Mouse (Mus musculus) lung, embryonic 16.5 days (tissue): Measurements from ENCODE around the gene Psph. TPM values are rescaled to one million over a fixed set of nuclear protein-coding genes. Genes with fewer than 3 reads are reported as not detected.

Experiments
- ATAC-seq: fragments of 200-750 bp; cut with Nextera tagmentation; 2 replicates; pipeline ENCODE4 v1.8.0; 2017; ENCODE audit warnings: low read depth, mild to moderate bottlenecking, moderate library complexity
- H3K27ac ChIP-seq: fragments of 300-500 bp; sonication (generic); 2 replicates; pipeline ENCODE4 v1.5.1; 2014; ENCODE audit warnings: mild to moderate bottlenecking, control low read depth, low read length
- H3K27me3 ChIP-seq: fragments of 300-500 bp; sonication (generic); 2 replicates; pipeline ENCODE4 v1.6.1; 2014; ENCODE audit warnings: low read depth, low read length, mixed read lengths; ENCODE audit not compliant: control insufficient read depth, insufficient read depth
- H3K36me3 ChIP-seq: fragments of 300-500 bp; sonication (generic); 2 replicates; pipeline ENCODE4 v1.6.1; 2014; ENCODE audit warnings: low read length; ENCODE audit not compliant: control insufficient read depth, insufficient read depth
- H3K4me1 ChIP-seq: fragments of 300-500 bp; sonication (generic); replicated peaks from 2 replicates; pipeline ENCODE4 v1.6.1; 2014; ENCODE audit warnings: low read length, mixed read lengths; ENCODE audit not compliant: control insufficient read depth, insufficient read depth
- H3K4me2 ChIP-seq: fragments of 300-500 bp; sonication (generic); 2 replicates; pipeline ENCODE4 v1.6.1; 2014; ENCODE audit warnings: low read depth, low read length, control low read depth
- H3K4me3 ChIP-seq: fragments of 300-500 bp; sonication (generic); 2 replicates; pipeline ENCODE4 v1.5.1; 2014; ENCODE audit warnings: mild to moderate bottlenecking, low read length, control low read depth
- H3K9ac ChIP-seq: fragments of 300-500 bp; sonication (generic); 2 replicates; pipeline ENCODE4 v1.6.1; 2014; ENCODE audit warnings: low read length, control low read depth
- H3K9me3 ChIP-seq: fragments of 300-500 bp; sonication (generic); 2 replicates; pipeline ENCODE4 v1.6.1; 2016; ENCODE audit warnings: low read length; ENCODE audit not compliant: control insufficient read depth
- WGBS: fragments of 180-500 bp; shearing (Covaris S2); extraction: QIAGEN DNeasy Blood & Tissue Kit; methylation state at CpG from one replicate; pipeline ENCODE4 v1.1.7; 2014; 5-methylcytosine and 5-hydroxymethylcytosine counted together
- polyA plus RNA-seq: library from polyadenylated mRNA; unstranded; fragments of >200 nt; fragmentation: Nextera tagmentation; extraction: Ambion mirVana; gene quantifications from 2 replicates; pipeline ENCODE4 v1.2.1, GENCODE M21; 2015

Gene Psph
- polyA plus RNA-seq, 1 experiment from 2014 or later, result 33.5 TPM

GRCm38 (mm10) chr5:129720176-129720575, 67.1 kb downstream of the Psph start:
- no peaks in the 10 kb centered on the region for H3K27me3 ChIP-seq
- WGBS, result 82% methylated on average over 3 of the region's 3 CpGs
- H3K27ac ChIP-seq, result no peak overlapping the region
- no peak overlapping the region for H3K4me3 ChIP-seq
- peaks cover 10% of the 10 kb centered on the region for H3K4me1 ChIP-seq
- H3K9ac ChIP-seq, result no peak overlapping the region
- H3K36me3 ChIP-seq, result peaks cover 31% of the 10 kb centered on the region
- H3K9me3 ChIP-seq, result no peaks in the 10 kb centered on the region
- no peak for ATAC-seq
- H3K4me2 ChIP-seq, result no peak overlapping the region

GRCm38 (mm10) chr5:129717016-129717415, 70.2 kb downstream of the Psph start:
- Histone ChIP-seq H3K4me3 (no peak overlapping the region), H3K27me3 (no peaks in the 10 kb centered on the region), H3K9me3 (no peaks in the 10 kb centered on the region), H3K36me3 (peaks cover 31% of the 10 kb centered on the region), H3K4me2 (no peak overlapping the region), H3K9ac (no peak overlapping the region), H3K4me1 (peaks cover 6% of the 10 kb centered on the region), H3K27ac (no peak overlapping the region)
- no peak for ATAC-seq
- 77% methylated on average over 9 of the region's 9 CpGs for WGBS

Other genes starting within 250 kb of the Psph start
- 1.6 and 1.9 TPM in 2 replicates for gene Mmp17, start 203.3 kb downstream of the Psph start, polyA plus RNA-seq
- gene Zfp11, start 117.3 kb downstream of the Psph start, polyA plus RNA-seq, result 4.2 and 5.3 TPM in 2 replicates
- gene Sept14, start 78.9 kb downstream of the Psph start, polyA plus RNA-seq, result not detected in 2 replicates
- 164 and 173 TPM in 2 replicates for gene Mrps17, start 72.0 kb downstream of the Psph start, polyA plus RNA-seq
- 94.7 and 98.7 TPM in 2 replicates for gene Nipsnap2, start 62.4 kb downstream of the Psph start, polyA plus RNA-seq
- 40.1 and 51.4 TPM in 2 replicates for gene Sumf2, start 59.5 kb upstream of the Psph start, polyA plus RNA-seq
- 815 and 838 TPM in 2 replicates for gene Chchd2, start 100.0 kb upstream of the Psph start, polyA plus RNA-seq
- gene Zbed5, start 108.3 kb upstream of the Psph start, polyA plus RNA-seq, result 4.3 and 4.4 TPM in 2 replicates
- 0.39 and 0.43 TPM in 2 replicates for gene Phkg1, start 111.1 kb upstream of the Psph start, polyA plus RNA-seq
- gene Nupr1l, start 121.1 kb upstream of the Psph start, polyA plus RNA-seq, result 2.6 and 3.1 TPM in 2 replicates
- gene Vkorc1l1, start 154.5 kb upstream of the Psph start, polyA plus RNA-seq, result 18.8 and 19.2 TPM in 2 replicates
- 65.0 and 67.4 TPM in 2 replicates for gene Gusb, start 215.6 kb upstream of the Psph start, polyA plus RNA-seq
- 26.1 and 31.2 TPM in 2 replicates for gene Asl, start 241.8 kb upstream of the Psph start, polyA plus RNA-seq
- 37.0 and 41.3 TPM in 2 replicates for gene Crcp, start 241.8 kb upstream of the Psph start, polyA plus RNA-seq